21 mouse cellular contexts compared by ENCODE assay signal in the genomic region with DNA sequence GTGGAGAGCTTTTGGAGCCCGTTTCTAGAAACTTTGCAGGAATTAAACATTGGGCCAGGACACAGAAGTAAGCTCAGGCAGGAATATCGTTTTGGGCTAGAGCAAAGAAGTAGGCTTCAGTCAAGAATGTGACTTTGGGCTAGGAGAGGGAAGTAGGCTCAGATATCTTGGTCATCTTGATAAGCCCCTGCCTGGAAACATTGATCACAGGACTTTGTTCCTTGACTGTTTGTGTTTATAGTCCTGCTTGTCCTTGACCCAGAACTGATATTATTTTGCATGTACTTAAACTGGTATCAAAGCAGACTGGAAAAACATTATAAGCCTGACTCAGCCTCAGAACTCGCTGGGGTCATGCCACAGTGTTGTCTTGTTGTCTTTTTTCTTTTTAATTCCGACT. TPM values are rescaled to one million over a fixed set of nuclear protein-coding genes. Genes with fewer than 3 reads are reported as not detected.
A peak's percentile ranks its signal among the peaks of the same experiment; 100 is the strongest.
DNase-seq lines count a peak whose midpoint lies in the region; ATAC-seq and TF ChIP-seq lines count a peak whose summit lies in the region.
"Had no signal": no experiment of that assay in that cellular context is flagged by ENCODE, and none has a peak within 500 bp of the region (broad histone marks: within the 10 kb centered on the region; RNA-seq: fewer than 3 reads in every experiment).

No protein-coding gene starts in this region.

- no peaks in the 10 kb centered on the region for H3K9me3 ChIP-seq in liver, embryonic 12.5 days (replicated peaks)
- H3K9me3 ChIP-seq in E14TG2a.4 (ENCODE audit: low read length), result no peaks in the 10 kb centered on the region
- H3K9me3 ChIP-seq in liver, embryonic 13.5 days (replicated peaks), result no peaks in the 10 kb centered on the region
- H3K9me3 ChIP-seq in liver, postnatal 0 days (ENCODE audit: low read length), result no peaks in the 10 kb centered on the region
- H3K9me3 ChIP-seq: forebrain, embryonic 10.5 days; forebrain, embryonic 13.5 days; hindbrain, embryonic 12.5 days; hindbrain, embryonic 15.5 days had no signal

- WGBS in liver, embryonic 12.5 days (ENCODE audit: insufficient replicate concordance), result 54% methylated on average over 4 of the region's 4 CpGs
- WGBS in liver, embryonic 13.5 days (ENCODE audit: insufficient replicate concordance), result 63% methylated on average over 4 of the region's 4 CpGs
- WGBS in liver, postnatal 0 days (ENCODE audit: insufficient replicate concordance), result 60% methylated on average over 4 of the region's 4 CpGs
- WGBS in lung, adult 2 months, result 67% methylated on average over 4 of the region's 4 CpGs

- no peak for TF ChIP-seq EP300 in liver, postnatal 0 days (IDR thresholded peaks at IDR 0.05; ENCODE audit: low read depth)

- H3K4me3 ChIP-seq in liver, embryonic 12.5 days, result no peak overlapping the region
- peak overlapping the region; percentile 91; the same call in 1 of the 2 replicates for H3K4me3 ChIP-seq in E14TG2a.4 (replicated peaks; ENCODE audit: low read length)
- no peak overlapping the region for H3K4me3 ChIP-seq in liver, embryonic 13.5 days (replicated peaks)
- H3K4me3 ChIP-seq in liver, postnatal 0 days (ENCODE audit: low read depth, low read length), result no peak overlapping the region
- no peak overlapping the region for H3K4me3 ChIP-seq in lung, adult 2 months (replicated peaks; ENCODE audit: extremely low read depth, low read depth, low read length)

- no peak for DNase-seq in liver
- DNase-seq in liver, embryonic 13.5 days, result no peak
- DNase-seq in liver, postnatal 0 days, result no peak
- no peak for DNase-seq in lung, adult 2 months
- no peak for DNase-seq in spleen, postnatal 4 days (ENCODE audit: low spot score in 2 of 2)
- DNase-seq: adrenal gland, adult 8-10 months; adrenal gland, postnatal 25 days; B cell, adult 2 months; cerebellum, adult 11-12 months; cerebellum, adult 8-10 months; cerebellum, postnatal 14 days; gastrocnemius, postnatal 14 days; heart, adult 11 months had no signal

- H3K4me2 ChIP-seq in liver, embryonic 12.5 days, result no peak overlapping the region
- peak overlapping the region; percentile 17; the same call in 1 of the 2 replicates for H3K4me2 ChIP-seq in liver, embryonic 13.5 days
- H3K4me2 ChIP-seq in liver, postnatal 0 days (ENCODE audit: low read depth, low read length), result peak overlapping the region; percentile 38

- peaks cover 19% of the 10 kb centered on the region for H3K4me1 ChIP-seq in liver, embryonic 12.5 days
- peaks cover 34% of the 10 kb centered on the region for H3K4me1 ChIP-seq in E14TG2a.4 (replicated peaks; ENCODE audit: low read depth, low read length)
- H3K4me1 ChIP-seq in liver, embryonic 13.5 days (replicated peaks), result peaks cover 28% of the 10 kb centered on the region
- H3K4me1 ChIP-seq in liver, postnatal 0 days (ENCODE audit: insufficient read depth), result peaks cover 18% of the 10 kb centered on the region
- peaks cover 8% of the 10 kb centered on the region; the same call in 1 of the 2 replicates for H3K4me1 ChIP-seq in lung, adult 2 months (ENCODE audit: control insufficient read depth, insufficient read depth, low read length)

- no peak for TF ChIP-seq CTCF in E14TG2a.4 (conservative IDR thresholded peaks at IDR 0.05; ENCODE audit: low read length)
- TF ChIP-seq CTCF in liver, postnatal 0 days (IDR thresholded peaks at IDR 0.05; ENCODE audit: low read depth), result no peak
- TF ChIP-seq CTCF in lung, adult 2 months (IDR thresholded peaks at IDR 0.05; ENCODE audit: insufficient read depth, low read length), result no peak

- peaks cover 10% of the 10 kb centered on the region for H3K36me3 ChIP-seq in liver, embryonic 12.5 days
- H3K36me3 ChIP-seq in E14TG2a.4 (ENCODE audit: insufficient read depth, low read length), result no peaks in the 10 kb centered on the region
- H3K36me3 ChIP-seq in liver, embryonic 13.5 days, result peaks cover 4% of the 10 kb centered on the region; the same call in 1 of the 2 replicates
- H3K36me3 ChIP-seq in liver, postnatal 0 days (replicated peaks; ENCODE audit: insufficient read depth, low read length), result peaks cover 6% of the 10 kb centered on the region
- H3K36me3 ChIP-seq: forebrain, embryonic 10.5 days; hindbrain, embryonic 12.5 days; hindbrain, embryonic 15.5 days had no signal

- TF ChIP-seq POLR2A in lung, adult 2 months (IDR thresholded peaks at IDR 0.05; ENCODE audit: borderline replicate concordance, extremely low read depth, low read depth, low read length), result no peak

- peak overlapping the region; percentile 42; the same call in 1 of the 2 replicates for H3K27ac ChIP-seq in liver, embryonic 12.5 days
- H3K27ac ChIP-seq in liver, embryonic 13.5 days, result 0 out of 2 replicates have a peak overlapping the region, but pooled peaks have one; percentile 21
- H3K27ac ChIP-seq in liver, postnatal 0 days (ENCODE audit: low read depth), result peak overlapping the region; percentile 91
- H3K27ac ChIP-seq: forebrain, embryonic 13.5 days; hindbrain, embryonic 12.5 days had no signal

- H3K9ac ChIP-seq in liver, embryonic 12.5 days, result no peak overlapping the region
- no peak overlapping the region for H3K9ac ChIP-seq in liver, embryonic 13.5 days
- H3K9ac ChIP-seq in liver, postnatal 0 days (replicated peaks), result no peak overlapping the region

- H3K27me3 ChIP-seq in liver, embryonic 12.5 days (replicated peaks), result no peaks in the 10 kb centered on the region
- H3K27me3 ChIP-seq in E14TG2a.4 (ENCODE audit: insufficient read depth, low read length), result no peaks in the 10 kb centered on the region
- no peaks in the 10 kb centered on the region for H3K27me3 ChIP-seq in liver, embryonic 13.5 days
- no peaks in the 10 kb centered on the region for H3K27me3 ChIP-seq in liver, postnatal 0 days (ENCODE audit: insufficient read depth, low read length)
- H3K27me3 ChIP-seq: CH12.LX; forebrain, embryonic 13.5 days; hindbrain, embryonic 12.5 days; hindbrain, embryonic 15.5 days had no signal

- ATAC-seq in liver, embryonic 12.5 days, result no peak
- no peak for ATAC-seq in liver, embryonic 13.5 days (ENCODE audit: low read depth)
- no peak for ATAC-seq in liver, postnatal 0 days
- ATAC-seq: activated CD4-positive, CD25-positive, alpha-beta regulatory T cell, adult 4 months had no signal

RNA-seq across cellular contexts. Expression of a gene that starts 2.1 kb away (rescaled TPM):
- polyA plus RNA-seq in liver, embryonic 12.5 days (2016; fragmentation: Nextera tagmentation; extraction: Ambion mirVana), result 14.8 and 15.8 TPM in 2 replicates
- 12.7 and 14.6 TPM in 2 replicates for polyA plus RNA-seq in liver, embryonic 13.5 days (2015; fragmentation: Nextera tagmentation; extraction: Ambion mirVana)
- 16.2 and 16.5 TPM in 2 replicates for polyA plus RNA-seq in liver, postnatal 0 days (2015; fragmentation: Nextera tagmentation; extraction: Ambion mirVana)
- polyA plus RNA-seq in lung, adult 2 months (2012; rRNA removed), result 23.5 and 36.3 TPM in 2 replicates

RNA-seq across cellular contexts. Expression of a gene that starts 57.6 kb away (rescaled TPM):
- 0.08 and 0.24 TPM in 2 replicates for polyA plus RNA-seq in liver, embryonic 12.5 days (2016; fragmentation: Nextera tagmentation; extraction: Ambion mirVana)
- 0.06 TPM in 2 replicates for polyA plus RNA-seq in liver, embryonic 13.5 days (2015; fragmentation: Nextera tagmentation; extraction: Ambion mirVana)
- 0.33 and 0.38 TPM in 2 replicates for polyA plus RNA-seq in liver, postnatal 0 days (2015; fragmentation: Nextera tagmentation; extraction: Ambion mirVana)
- 0.28 and 0.53 TPM in 2 replicates for polyA plus RNA-seq in lung, adult 2 months (2012; rRNA removed)

Comparison
In these comparisons a context has a peak if more than half of its experiments do, and no peak if none do; other contexts are left out.
1. H3K27ac ChIP-seq: peak in every context shown above with its lines; median percentile 91 in liver, postnatal 0 days; 42 in liver, embryonic 12.5 days; 21 in liver, embryonic 13.5 days.